Mouse (Mus musculus) heart, postnatal 0 days (tissue): ENCODE measurements around the gene Cdh3. TPM values are rescaled to one million over a fixed set of nuclear protein-coding genes. Genes with fewer than 3 reads are reported as not detected.

Experiments used
- ATAC-seq: fragments of 200-750 bp; cut with Nextera tagmentation; 2 replicates; pipeline ENCODE4 v1.8.0; 2017; ENCODE audit warnings: low read depth, moderate number of reproducible peaks, moderate library complexity; ENCODE audit not compliant: insufficient read depth
- DNase-seq: peaks from one replicate; pipeline ENCODE4 v3.0.0-alpha.2; 2016; ENCODE audit warnings: low spot score
- H3K27ac ChIP-seq: fragments of 300-500 bp; sonication (generic); 2 replicates; pipeline ENCODE4 v1.5.1; 2014; ENCODE audit warnings: low read depth, mild to moderate bottlenecking
- H3K27me3 ChIP-seq: fragments of 300-500 bp; sonication (generic); 2 replicates; pipeline ENCODE4 v1.6.1; 2014; ENCODE audit warnings: low read length, mixed read lengths; ENCODE audit not compliant: control insufficient read depth, insufficient read depth
- H3K36me3 ChIP-seq: fragments of 300-500 bp; sonication (generic); replicated peaks from 2 replicates; pipeline ENCODE4 v1.6.1; 2014; ENCODE audit warnings: low read length, mixed read lengths; ENCODE audit not compliant: control insufficient read depth, insufficient read depth
- H3K4me1 ChIP-seq: fragments of 300-500 bp; sonication (generic); 2 replicates; pipeline ENCODE4 v1.6.1; 2014; ENCODE audit warnings: antibody characterized with exemption; ENCODE audit not compliant: control insufficient read depth, insufficient read depth
- H3K4me2 ChIP-seq: fragments of 300-500 bp; sonication (generic); 2 replicates; pipeline ENCODE4 v1.6.1; 2014; ENCODE audit warnings: low read depth, mild to moderate bottlenecking, low read length, moderate library complexity
- H3K4me3 ChIP-seq: fragments of 300-500 bp; sonication (generic); 2 replicates; pipeline ENCODE4 v1.5.1; 2014; ENCODE audit warnings: low read depth, low read length
- H3K9ac ChIP-seq: fragments of 300-500 bp; sonication (generic); replicated peaks from 2 replicates; pipeline ENCODE4 v1.6.1; 2014; ENCODE audit warnings: low read depth, low read length, mixed read lengths
- H3K9me3 ChIP-seq: fragments of 300-500 bp; sonication (generic); replicated peaks from 2 replicates; pipeline ENCODE4 v1.6.1; 2016; ENCODE audit warnings: low read length; ENCODE audit not compliant: control insufficient read depth
- CTCF ChIP-seq: IDR thresholded peaks from 2 replicates; pipeline ENCODE4 v1.5.1; 2016; ENCODE audit warnings: antibody characterized with exemption, control low read depth, low read depth
- EP300 ChIP-seq: IDR thresholded peaks from 2 replicates; pipeline ENCODE4 v1.6.1; 2016; ENCODE audit warnings: antibody characterized with exemption, low read depth
- WGBS: fragments of 180-500 bp; shearing (Covaris S2); extraction: QIAGEN DNeasy Blood & Tissue Kit; methylation state at CpG from one replicate; pipeline ENCODE4 v1.1.7; 2014; 5-methylcytosine and 5-hydroxymethylcytosine counted together
- polyA plus RNA-seq: library from polyadenylated mRNA; unstranded; fragments of >200 nt; fragmentation: Nextera tagmentation; extraction: Ambion mirVana; gene quantifications from 2 replicates; pipeline ENCODE4 v1.2.1, GENCODE M21; 2015
- total RNA-seq: library from RNA; depleted of rRNA; stranded (reverse); fragments of >200 nt; gene quantifications from 2 replicates; pipeline ENCODE4 v1.2.3, GENCODE M21; 2014; ENCODE audit warnings: low replicate concordance; rRNA removed

The Cdh3 gene
- total and polyA plus RNA-seq, 2 experiments from 2014 or later = 4.5 to 9.2 TPM

- no peak overlapping the region for H3K9ac ChIP-seq
- 38% methylated on average over 4 of the region's 4 CpGs for WGBS
- no peak for DNase-seq
- H3K27me3 ChIP-seq = peaks cover 56% of the 10 kb centered on the region
- H3K4me3 ChIP-seq = no peak overlapping the region
- no peak for ATAC-seq
- no peaks in the 10 kb centered on the region for H3K36me3 ChIP-seq
- no peak overlapping the region for H3K4me2 ChIP-seq
- no peak overlapping the region for H3K27ac ChIP-seq
- H3K9me3 ChIP-seq = no peaks in the 10 kb centered on the region
- no peak for TF ChIP-seq EP300
- TF ChIP-seq CTCF = no peak
- peaks cover 15% of the 10 kb centered on the region for H3K4me1 ChIP-seq
These were observed 95.4 kb downstream of the Cdh3 start for GRCm38 (mm10) chr8:106606121-106606520.

- 26% methylated on average over 15 of the region's 15 CpGs for WGBS
These were observed 96.0 kb downstream of the Cdh3 start for GRCm38 (mm10) chr8:106606601-106607145.

More at GRCm38 (mm10) chr8:106606601-106607145, 96.0 kb downstream of the Cdh3 start:
- Histone ChIP-seq H3K4me3 (no peak overlapping the region), H3K36me3 (no peaks in the 10 kb centered on the region), H3K9me3 (no peaks in the 10 kb centered on the region), H3K9ac (no peak overlapping the region), H3K27me3 (peaks cover 55% of the 10 kb centered on the region), H3K4me1 (peaks cover 15% of the 10 kb centered on the region), H3K4me2 (no peak overlapping the region), H3K27ac (no peak overlapping the region)
- no peak for DNase-seq
- no peak for ATAC-seq
- TF ChIP-seq EP300 = no peak
- no peak for TF ChIP-seq CTCF

Other genes starting within 250 kb of the Cdh3 start
- 6.5 and 8.0 TPM in 2 replicates for gene Smpd3, start 172.9 kb upstream of the Cdh3 start, total RNA-seq
- 2.4 and 2.5 TPM in 2 replicates for gene Smpd3, start 172.9 kb upstream of the Cdh3 start, polyA plus RNA-seq
- 8.7 and 11.5 TPM in 2 replicates for gene Zfp90, start 95.6 kb upstream of the Cdh3 start, total RNA-seq
- 8.2 and 10.7 TPM in 2 replicates for gene Zfp90, start 95.6 kb upstream of the Cdh3 start, polyA plus RNA-seq
- gene 6030452D12Rik, start 10.4 kb upstream of the Cdh3 start, total RNA-seq = not detected in 2 replicates
- not detected in 2 replicates for gene 6030452D12Rik, start 10.4 kb upstream of the Cdh3 start, polyA plus RNA-seq
- 70.8 and 80.8 TPM in 2 replicates for gene Gm10073, start 62.6 kb downstream of the Cdh3 start, total RNA-seq
- 6.2 and 6.5 TPM in 2 replicates for gene Gm10073, start 62.6 kb downstream of the Cdh3 start, polyA plus RNA-seq
- gene Cdh1, start 92.5 kb downstream of the Cdh3 start, total RNA-seq = 1.2 and 1.9 TPM in 2 replicates
- 0.19 and 0.52 TPM in 2 replicates for gene Cdh1, start 92.5 kb downstream of the Cdh3 start, polyA plus RNA-seq
- 8.0 and 13.5 TPM in 2 replicates for gene Tango6, start 172.2 kb downstream of the Cdh3 start, total RNA-seq
- gene Tango6, start 172.2 kb downstream of the Cdh3 start, polyA plus RNA-seq = 4.0 and 4.3 TPM in 2 replicates